Mouse (Mus musculus): ENCODE data around the gene Tspan18. TPM values are rescaled to one million over a fixed set of nuclear protein-coding genes. Genes with fewer than 3 reads are reported as not detected.

The Tspan18 gene
- polyA plus RNA-seq, 1 experiment from 2014 or later: 20.7 TPM

DNA sequence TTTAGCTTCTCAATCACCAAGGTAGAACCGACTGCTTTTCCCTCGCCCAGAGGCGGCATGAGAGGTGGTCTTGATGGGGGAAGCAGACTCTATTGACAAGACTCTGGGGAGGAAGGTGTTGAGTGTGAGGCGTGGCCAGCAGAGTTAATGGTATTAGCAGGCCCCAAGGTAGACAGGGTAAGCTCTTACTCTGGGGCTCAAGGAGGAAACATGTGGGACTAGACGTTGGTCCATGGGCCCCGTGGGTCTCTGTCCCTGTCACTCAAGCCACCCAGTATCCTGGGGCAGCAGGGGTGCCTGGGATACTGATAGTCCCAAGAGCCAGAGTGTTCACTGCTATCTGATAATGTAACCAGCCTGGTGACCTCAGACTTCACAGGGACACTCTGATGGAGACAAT, 26.0 kb upstream of the Tspan18 start:
- DNase-seq (ENCODE audit: low spot score): no peak
- no peaks in the 10 kb centered on the region for H3K9me3 ChIP-seq
- H3K4me1 ChIP-seq: peaks cover 38% of the 10 kb centered on the region
- peak overlapping the region; percentile 35; the same call in 1 of the 2 replicates for H3K27ac ChIP-seq (replicated peaks)
- no peak overlapping the region for H3K4me3 ChIP-seq
- H3K27me3 ChIP-seq (replicated peaks; ENCODE audit: low read depth, poor library complexity, severe bottlenecking): 0 out of 2 replicates have a peak, but pooled peaks cover 6% of the 10 kb centered on the region
- H3K36me3 ChIP-seq (replicated peaks): no peaks in the 10 kb centered on the region
- 85% methylated on average over 6 of the region's 6 CpGs for WGBS

- Histone ChIP-seq H3K36me3 (replicated peaks) (no peaks in the 10 kb centered on the region), H3K27ac (replicated peaks) (no peak overlapping the region), H3K27me3 (replicated peaks; ENCODE audit: low read depth, poor library complexity, severe bottlenecking) (0 out of 2 replicates have a peak, but pooled peaks cover 6% of the 10 kb centered on the region), H3K4me3 (no peak overlapping the region), H3K9me3 (no peaks in the 10 kb centered on the region), H3K4me1 (peaks cover 35% of the 10 kb centered on the region)
- no peak for DNase-seq (ENCODE audit: low spot score)
- WGBS: 61% methylated on average over 2 of the region's 2 CpGs
Observed at GRCm38 (mm10) chr2:93357391-93357790, 23.1 kb upstream of the Tspan18 start.

DNA sequence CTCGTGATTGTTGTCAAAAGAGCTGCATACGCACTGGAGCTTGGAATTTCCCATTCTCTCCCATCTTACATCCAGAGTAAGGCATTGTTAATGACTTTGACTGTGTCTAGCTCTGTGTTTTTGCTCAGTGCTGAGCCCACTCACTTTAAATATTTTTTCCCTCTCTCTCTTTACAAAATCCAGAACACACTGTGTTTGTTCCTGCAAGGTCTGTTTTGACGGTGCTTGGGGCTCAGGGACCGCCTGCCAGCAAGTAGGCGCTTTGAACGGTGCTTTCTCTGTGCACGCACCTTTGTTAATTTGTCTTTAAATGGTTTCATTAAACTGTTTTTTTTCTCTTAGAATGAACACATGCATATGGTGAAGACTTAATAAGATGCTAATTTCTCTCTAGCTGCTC, 21.5 kb upstream of the Tspan18 start:
- WGBS: 72% methylated on average over 7 of the region's 7 CpGs
- H3K27ac ChIP-seq (replicated peaks): no peak overlapping the region
- H3K36me3 ChIP-seq (replicated peaks): no peaks in the 10 kb centered on the region
- H3K27me3 ChIP-seq (replicated peaks; ENCODE audit: low read depth, poor library complexity, severe bottlenecking): 0 out of 2 replicates have a peak, but pooled peaks cover 9% of the 10 kb centered on the region
- no peak overlapping the region for H3K4me3 ChIP-seq
- DNase-seq (ENCODE audit: low spot score): no peak
- no peaks in the 10 kb centered on the region for H3K9me3 ChIP-seq
- peaks cover 35% of the 10 kb centered on the region for H3K4me1 ChIP-seq

GRCm38 (mm10) chr2:93354621-93355020, 20.3 kb upstream of the Tspan18 start:
- Histone ChIP-seq H3K4me1 (peaks cover 27% of the 10 kb centered on the region), H3K36me3 (replicated peaks) (no peaks in the 10 kb centered on the region), H3K9me3 (no peaks in the 10 kb centered on the region), H3K4me3 (no peak overlapping the region), H3K27me3 (replicated peaks; ENCODE audit: low read depth, poor library complexity, severe bottlenecking) (0 out of 2 replicates have a peak, but pooled peaks cover 5% of the 10 kb centered on the region), H3K27ac (replicated peaks) (no peak overlapping the region)
- no peak for DNase-seq (ENCODE audit: low spot score)
- WGBS: 84% methylated on average over 1 of the region's 1 CpGs

DNA sequence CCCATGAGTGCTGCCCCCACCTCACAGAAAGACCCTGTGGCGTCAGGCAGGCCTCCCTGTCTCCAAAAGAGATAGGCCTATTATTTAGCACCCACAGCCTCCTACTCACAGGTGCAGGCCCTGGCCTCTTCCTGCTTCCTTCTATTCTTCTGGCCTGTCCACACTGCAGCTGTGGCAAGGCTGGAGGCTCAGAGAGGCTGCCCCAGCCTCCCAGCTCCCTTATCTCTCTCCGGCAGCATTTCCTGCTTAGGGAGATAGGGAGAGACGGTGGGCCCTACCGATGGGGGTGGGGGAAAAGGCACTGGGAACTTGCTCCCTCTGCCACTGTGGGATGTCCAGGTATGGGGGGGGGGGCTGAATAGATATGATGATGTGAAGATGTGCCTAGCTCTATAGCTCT, 19.4 kb upstream of the Tspan18 start:
- no peak for DNase-seq (ENCODE audit: low spot score)
- Histone ChIP-seq H3K36me3 (replicated peaks) (no peaks in the 10 kb centered on the region), H3K27ac (replicated peaks) (peak overlapping the region; percentile 54), H3K4me1 (peaks cover 27% of the 10 kb centered on the region), H3K4me3 (no peak overlapping the region), H3K9me3 (no peaks in the 10 kb centered on the region), H3K27me3 (replicated peaks; ENCODE audit: low read depth, poor library complexity, severe bottlenecking) (0 out of 2 replicates have a peak, but pooled peaks cover 5% of the 10 kb centered on the region)
- 82% methylated on average over 4 of the region's 4 CpGs for WGBS

DNA sequence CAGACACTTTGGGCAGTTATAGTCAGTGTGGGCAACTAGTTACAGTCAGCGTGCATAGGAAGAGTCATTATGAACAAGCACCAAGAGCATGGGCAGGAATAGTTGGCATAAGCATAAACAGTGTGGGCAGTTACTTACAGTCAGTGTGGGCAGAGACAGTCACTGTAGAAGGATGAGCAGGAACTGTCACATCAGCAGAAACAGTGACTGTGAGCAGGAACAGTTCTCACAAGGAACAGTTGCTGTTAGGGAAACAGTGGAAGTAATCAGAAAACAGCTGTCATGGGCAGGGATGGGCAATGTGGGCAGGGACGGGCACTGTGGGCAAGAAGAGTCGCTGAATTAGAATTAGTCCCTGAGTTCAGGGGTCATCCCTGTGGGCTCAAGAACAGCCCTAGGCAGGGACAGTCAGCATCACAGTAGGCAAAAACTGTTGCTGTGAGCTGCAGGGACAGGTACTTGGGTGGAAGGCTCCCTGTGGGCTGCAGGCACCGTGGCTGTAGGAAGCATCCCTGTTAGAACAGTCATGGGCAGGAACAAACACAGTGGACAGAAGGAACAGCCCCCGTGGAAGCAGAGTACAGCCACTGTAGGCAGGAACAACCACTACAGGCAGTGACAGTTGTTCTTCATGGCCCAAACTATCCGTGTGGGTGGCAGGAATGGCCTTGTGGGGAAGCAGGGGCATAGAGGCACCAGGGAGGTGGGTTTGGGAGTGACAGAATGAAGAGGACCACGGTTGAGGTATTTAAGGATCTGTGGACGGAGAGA, 18.8 kb upstream of the Tspan18 start:
- peaks cover 24% of the 10 kb centered on the region for H3K4me1 ChIP-seq
- WGBS: 82% methylated on average over 8 of the region's 8 CpGs
- no peak overlapping the region for H3K4me3 ChIP-seq
- H3K36me3 ChIP-seq (replicated peaks): no peaks in the 10 kb centered on the region
- no peaks in the 10 kb centered on the region for H3K9me3 ChIP-seq
- no peak for DNase-seq (ENCODE audit: low spot score)
- H3K27me3 ChIP-seq (replicated peaks; ENCODE audit: low read depth, poor library complexity, severe bottlenecking): 0 out of 2 replicates have a peak, but pooled peaks cover 5% of the 10 kb centered on the region
- peak overlapping the region; percentile 54 for H3K27ac ChIP-seq (replicated peaks)

DNA sequence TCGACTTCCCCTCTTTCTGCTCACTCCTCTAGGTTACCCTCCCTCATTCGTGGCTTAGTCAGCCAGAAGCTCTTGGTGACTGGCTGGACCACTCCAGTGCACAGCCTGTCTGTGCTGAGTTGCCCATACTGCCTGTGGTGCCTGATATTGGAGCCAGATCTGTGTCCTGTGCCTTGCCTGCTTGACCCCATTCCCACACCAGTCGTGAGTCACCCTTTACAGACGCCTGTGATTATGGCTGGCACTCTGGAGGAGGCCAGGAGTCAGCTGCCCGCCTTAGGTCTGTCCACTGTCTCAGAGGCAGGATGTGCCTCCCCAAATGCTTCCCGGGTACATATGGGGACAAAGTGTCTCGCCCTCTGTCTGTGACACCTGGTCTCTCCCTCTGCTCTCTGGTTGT, 17.0 kb upstream of the Tspan18 start:
- Histone ChIP-seq H3K36me3 (replicated peaks) (no peaks in the 10 kb centered on the region), H3K9me3 (no peaks in the 10 kb centered on the region), H3K4me3 (no peak overlapping the region), H3K27me3 (replicated peaks; ENCODE audit: low read depth, poor library complexity, severe bottlenecking) (0 out of 2 replicates have a peak, but pooled peaks cover 5% of the 10 kb centered on the region), H3K4me1 (peaks cover 27% of the 10 kb centered on the region), H3K27ac (replicated peaks) (no peak overlapping the region; the same call in 1 of the 2 replicates)
- 68% methylated on average over 7 of the region's 7 CpGs for WGBS
- no peak for DNase-seq (ENCODE audit: low spot score)

- Histone ChIP-seq H3K36me3 (replicated peaks) (no peaks in the 10 kb centered on the region), H3K9me3 (no peaks in the 10 kb centered on the region), H3K27me3 (replicated peaks; ENCODE audit: low read depth, poor library complexity, severe bottlenecking) (0 out of 2 replicates have a peak, but pooled peaks cover 5% of the 10 kb centered on the region), H3K4me1 (peaks cover 28% of the 10 kb centered on the region), H3K4me3 (no peak overlapping the region), H3K27ac (replicated peaks) (no peak overlapping the region)
- no peak for DNase-seq (ENCODE audit: low spot score)
- 87% methylated on average over 5 of the region's 5 CpGs for WGBS
Observed at GRCm38 (mm10) chr2:93347018-93347417, 12.7 kb upstream of the Tspan18 start.

DNA sequence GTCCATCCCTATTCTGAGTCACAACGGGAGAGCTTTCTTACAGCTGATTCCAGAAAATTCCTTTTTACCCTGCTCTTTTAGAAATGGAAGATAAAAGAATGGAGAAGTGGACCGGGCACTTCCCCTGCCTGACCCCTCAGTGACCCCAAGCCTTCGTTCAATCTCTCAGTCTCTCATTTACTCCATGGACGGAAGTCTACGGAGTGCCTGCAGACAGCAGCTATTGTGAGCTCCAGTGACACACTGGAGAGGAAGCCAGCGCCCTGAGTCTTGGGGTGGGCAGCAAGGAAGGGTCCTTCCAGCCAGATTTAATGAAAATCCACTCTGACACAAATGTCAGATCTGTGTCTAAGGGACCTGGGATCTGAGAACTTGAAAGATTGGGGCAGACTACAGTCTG, 12.3 kb upstream of the Tspan18 start:
- no peaks in the 10 kb centered on the region for H3K36me3 ChIP-seq (replicated peaks)
- WGBS: 21% methylated on average over 6 of the region's 6 CpGs
- H3K27ac ChIP-seq (replicated peaks): 0 out of 2 replicates have a peak overlapping the region, but pooled peaks have one; percentile 21

GRCm38 (mm10) chr2:93345663-93346268, 11.5 kb upstream of the Tspan18 start:
- H3K9me3 ChIP-seq: no peaks in the 10 kb centered on the region
- 0 out of 2 replicates have a peak overlapping the region, but pooled peaks have one; percentile 35 for H3K27ac ChIP-seq (replicated peaks)
- no peak overlapping the region for H3K4me3 ChIP-seq
- 0 out of 2 replicates have a peak, but pooled peaks cover 1% of the 10 kb centered on the region for H3K27me3 ChIP-seq (replicated peaks; ENCODE audit: low read depth, poor library complexity, severe bottlenecking)
- 62% methylated on average over 5 of the region's 5 CpGs for WGBS
- no peaks in the 10 kb centered on the region for H3K36me3 ChIP-seq (replicated peaks)
- peaks cover 20% of the 10 kb centered on the region for H3K4me1 ChIP-seq
- DNase-seq (ENCODE audit: low spot score): no peak

More for the DNA sequence above, 12.3 kb upstream of the Tspan18 start:
- H3K9me3 ChIP-seq: no peaks in the 10 kb centered on the region
- no peak overlapping the region for H3K4me3 ChIP-seq
- peaks cover 24% of the 10 kb centered on the region for H3K4me1 ChIP-seq
- 0 out of 2 replicates have a peak, but pooled peaks cover 5% of the 10 kb centered on the region for H3K27me3 ChIP-seq (replicated peaks; ENCODE audit: low read depth, poor library complexity, severe bottlenecking)
- DNase-seq (ENCODE audit: low spot score): no peak

DNA sequence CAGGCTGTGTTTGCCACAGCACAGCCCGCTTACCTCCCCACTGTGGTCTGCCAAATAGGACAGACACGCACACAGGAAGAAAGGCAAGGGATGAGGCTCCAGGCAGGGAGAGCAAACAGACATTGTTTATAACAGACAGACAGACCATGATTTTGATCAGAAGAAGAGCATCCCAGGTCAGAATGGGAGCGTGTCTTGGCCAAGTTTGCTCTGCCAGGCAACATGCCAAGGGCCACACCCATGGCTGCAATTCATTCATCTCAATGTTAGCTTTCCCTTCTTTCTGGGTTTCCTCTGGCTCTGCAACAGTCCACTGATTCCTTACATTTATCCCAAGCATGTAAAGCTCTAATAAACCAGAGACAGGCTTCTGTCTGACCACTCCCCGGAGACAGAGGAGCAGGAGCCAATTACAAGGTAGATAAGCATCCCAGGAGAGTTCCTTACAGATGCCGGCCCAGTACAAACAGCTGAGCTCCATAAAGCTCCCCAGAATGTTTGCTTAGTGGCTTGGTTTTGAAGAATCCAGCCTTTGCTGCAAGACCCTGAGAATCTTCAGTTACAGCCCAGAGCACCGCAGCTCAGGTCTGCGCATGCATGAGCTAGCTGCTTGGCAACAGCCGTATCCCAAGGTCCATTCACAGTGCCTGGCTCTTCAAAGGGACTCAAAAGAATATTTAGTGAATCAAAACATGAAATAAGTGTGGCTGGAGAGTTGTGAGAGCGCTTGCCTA, 5.2 kb upstream of the Tspan18 start:
- H3K4me1 ChIP-seq: peaks cover 32% of the 10 kb centered on the region
- no peak overlapping the region for H3K27ac ChIP-seq (replicated peaks)

GRCm38 (mm10) chr2:93335996-93336395, 1.7 kb upstream of the Tspan18 start:
- Histone ChIP-seq H3K9me3 (no peaks in the 10 kb centered on the region), H3K4me3 (no peak overlapping the region), H3K27me3 (replicated peaks; ENCODE audit: low read depth, poor library complexity, severe bottlenecking) (peaks cover 37% of the 10 kb centered on the region), H3K36me3 (replicated peaks) (no peaks in the 10 kb centered on the region), H3K4me1 (peaks cover 52% of the 10 kb centered on the region), H3K27ac (replicated peaks) (no peak overlapping the region)
- 76% methylated on average over 11 of the region's 11 CpGs for WGBS
- DNase-seq (ENCODE audit: low spot score): no peak

More for the DNA sequence above, 5.2 kb upstream of the Tspan18 start:
- H3K27me3 ChIP-seq (replicated peaks; ENCODE audit: low read depth, poor library complexity, severe bottlenecking): peaks cover 26% of the 10 kb centered on the region
- DNase-seq (ENCODE audit: low spot score): no peak
- no peak overlapping the region for H3K4me3 ChIP-seq
- H3K9me3 ChIP-seq: no peaks in the 10 kb centered on the region
- no peaks in the 10 kb centered on the region for H3K36me3 ChIP-seq (replicated peaks)
- 77% methylated on average over 9 of the region's 9 CpGs for WGBS
